Mouse (Mus musculus): Measurements from ENCODE around the gene Aanat. TPM values are rescaled to one million over a fixed set of nuclear protein-coding genes. Genes with fewer than 3 reads are reported as not detected.

The Aanat gene
- not detected in 2 replicates for polyA plus RNA-seq (2014; fragmentation: Nextera tagmentation; extraction: Ambion mirVana)

DNA sequence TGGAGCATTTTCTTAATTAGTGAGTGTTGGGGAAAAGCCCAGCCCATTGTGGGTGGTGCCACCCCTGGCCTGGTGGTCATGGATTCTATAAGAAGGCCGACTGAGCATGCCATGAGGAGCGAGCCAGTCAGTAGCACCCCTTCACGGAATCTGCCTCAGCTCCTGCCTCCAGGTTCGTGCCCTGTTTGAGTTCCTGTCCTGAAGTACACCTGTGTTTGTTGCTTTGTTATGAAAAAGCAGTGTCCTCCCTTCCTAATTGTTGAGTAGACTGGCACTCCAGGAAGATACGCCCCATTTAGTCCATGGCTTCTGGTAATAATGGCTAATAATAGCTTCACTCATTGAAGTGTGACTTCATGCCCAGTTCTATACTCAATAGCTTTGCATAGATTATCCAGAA lies at the start of gene Aanat:
Gene Aanat (plus strand): TSS at position 123 of the 400 bp plus-strand sequence.
- Histone ChIP-seq H3K4me3 (ENCODE audit: low read depth, low read length) (no peak within 1 kb of the TSS), H3K36me3 (ENCODE audit: control insufficient read depth, insufficient read depth, low read length) (no peaks in the 10 kb centered on the region), H3K27ac (ENCODE audit: low read length) (no peak within 1 kb of the TSS), H3K9ac (replicated peaks; ENCODE audit: low read depth, low read length) (no peak within 1 kb of the TSS), H3K4me2 (replicated peaks; ENCODE audit: low read depth, low read length) (no peak within 1 kb of the TSS), H3K4me1 (ENCODE audit: control insufficient read depth, insufficient read depth, low read length) (peaks cover 4% of the 10 kb centered on the region; the same call in 1 of the 2 replicates), H3K27me3 (ENCODE audit: control insufficient read depth, insufficient read depth, low read length) (no peaks in the 10 kb centered on the region), H3K9me3 (ENCODE audit: control insufficient read depth, low read depth, low read length) (no peaks in the 10 kb centered on the region)
- WGBS: 65% methylated on average over 5 of the region's 5 CpGs
- ATAC-seq (ENCODE audit: insufficient number of reproducible peaks, insufficient read depth, low FRiP score, low read depth): no peak

DNA sequence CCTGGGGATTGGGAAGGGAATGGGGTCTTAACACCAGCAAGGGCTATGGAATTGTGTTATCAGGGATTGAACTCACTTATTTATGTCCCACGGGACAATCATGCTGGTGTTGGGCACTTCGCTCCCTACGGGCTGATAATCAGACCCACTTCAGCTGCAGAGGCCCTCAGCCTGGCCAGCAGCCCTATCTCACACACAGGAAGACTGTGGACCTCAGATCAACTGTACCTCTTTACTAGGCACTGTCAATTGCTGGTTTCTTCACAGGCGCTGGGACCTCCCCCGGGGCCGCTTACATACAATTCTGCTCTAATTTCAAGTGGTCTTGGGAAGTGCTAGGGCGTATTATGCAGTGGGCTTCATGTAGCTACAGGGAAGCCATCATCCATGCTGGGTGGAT lies 49.5 kb upstream of the Aanat start:
- Histone ChIP-seq H3K9me3 (ENCODE audit: control insufficient read depth, low read depth, low read length) (no peaks in the 10 kb centered on the region), H3K9ac (replicated peaks; ENCODE audit: low read depth, low read length) (no peak overlapping the region), H3K4me2 (replicated peaks; ENCODE audit: low read depth, low read length) (no peak overlapping the region), H3K27me3 (ENCODE audit: control insufficient read depth, insufficient read depth, low read length) (0 out of 2 replicates have a peak, but pooled peaks cover 2% of the 10 kb centered on the region), H3K27ac (ENCODE audit: low read length) (no peak overlapping the region), H3K4me1 (ENCODE audit: control insufficient read depth, insufficient read depth, low read length) (peaks cover 14% of the 10 kb centered on the region), H3K36me3 (ENCODE audit: control insufficient read depth, insufficient read depth, low read length) (peaks cover 34% of the 10 kb centered on the region), H3K4me3 (ENCODE audit: low read depth, low read length) (no peak overlapping the region)
- no peak for ATAC-seq (ENCODE audit: insufficient number of reproducible peaks, insufficient read depth, low FRiP score, low read depth)
- WGBS: 87% methylated on average over 7 of the region's 7 CpGs

DNA sequence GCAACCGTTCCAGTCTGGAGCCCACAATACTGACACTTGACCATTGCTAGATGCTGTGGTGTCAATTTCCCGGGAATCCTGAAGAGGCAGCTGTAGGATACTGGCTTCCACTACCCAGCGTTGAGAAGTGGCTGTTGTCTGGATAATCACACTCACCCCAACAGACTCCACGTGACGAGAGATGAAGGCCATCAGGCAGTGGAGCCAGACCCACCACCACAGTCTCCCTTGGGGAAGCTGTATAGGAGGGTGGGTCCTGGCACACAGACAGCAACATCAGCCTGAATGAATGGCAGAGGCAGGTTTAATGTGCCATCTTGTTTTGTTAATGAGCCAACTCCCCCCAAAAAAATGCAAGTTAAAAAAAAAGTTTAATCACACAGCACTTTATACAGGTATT lies 48.8 kb upstream of the Aanat start:
- Histone ChIP-seq H3K4me1 (ENCODE audit: control insufficient read depth, insufficient read depth, low read length) (peaks cover 9% of the 10 kb centered on the region), H3K9ac (replicated peaks; ENCODE audit: low read depth, low read length) (no peak overlapping the region), H3K4me2 (replicated peaks; ENCODE audit: low read depth, low read length) (no peak overlapping the region), H3K4me3 (ENCODE audit: low read depth, low read length) (no peak overlapping the region), H3K36me3 (ENCODE audit: control insufficient read depth, insufficient read depth, low read length) (peaks cover 40% of the 10 kb centered on the region), H3K9me3 (ENCODE audit: control insufficient read depth, low read depth, low read length) (no peaks in the 10 kb centered on the region), H3K27me3 (ENCODE audit: control insufficient read depth, insufficient read depth, low read length) (0 out of 2 replicates have a peak, but pooled peaks cover under 1% of the 10 kb centered on the region), H3K27ac (ENCODE audit: low read length) (no peak overlapping the region)
- no peak for ATAC-seq (ENCODE audit: insufficient number of reproducible peaks, insufficient read depth, low FRiP score, low read depth)
- WGBS: 72% methylated on average over 5 of the region's 5 CpGs

DNA sequence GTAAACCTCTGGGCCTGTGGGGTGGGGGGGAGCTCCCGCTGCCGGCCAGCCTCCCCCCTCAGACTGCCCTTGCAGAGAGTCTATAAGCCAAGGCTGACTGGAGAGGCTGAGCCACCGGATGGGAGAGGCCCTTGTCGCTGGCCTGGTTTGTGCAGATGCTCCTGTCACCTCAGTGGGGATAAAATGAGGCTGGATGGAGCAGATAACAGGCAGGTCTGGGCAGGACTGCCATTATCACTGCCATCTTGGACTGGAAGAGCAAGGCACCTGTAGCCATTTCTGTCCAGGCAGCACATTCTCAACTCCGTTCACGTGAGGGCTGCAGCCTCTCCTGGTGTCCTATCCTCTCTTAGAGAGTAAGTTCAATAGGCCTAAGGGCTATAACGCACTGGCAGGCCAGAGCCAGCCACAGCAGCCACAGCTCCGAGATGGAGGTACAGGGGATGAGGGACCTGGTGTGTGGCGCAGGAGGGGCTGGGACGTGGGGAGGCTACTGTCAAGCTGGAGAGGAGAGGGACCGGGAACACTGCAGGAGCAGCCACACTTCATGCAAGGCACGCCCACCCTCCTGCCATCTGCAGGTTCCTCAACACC lies 48.0 kb upstream of the Aanat start:
- Histone ChIP-seq H3K9me3 (ENCODE audit: control insufficient read depth, low read depth, low read length) (no peaks in the 10 kb centered on the region), H3K27ac (ENCODE audit: low read length) (no peak overlapping the region), H3K4me2 (replicated peaks; ENCODE audit: low read depth, low read length) (no peak overlapping the region), H3K4me1 (ENCODE audit: control insufficient read depth, insufficient read depth, low read length) (peaks cover 6% of the 10 kb centered on the region; the same call in 1 of the 2 replicates), H3K4me3 (ENCODE audit: low read depth, low read length) (no peak overlapping the region), H3K36me3 (ENCODE audit: control insufficient read depth, insufficient read depth, low read length) (peaks cover 47% of the 10 kb centered on the region), H3K9ac (replicated peaks; ENCODE audit: low read depth, low read length) (no peak overlapping the region), H3K27me3 (ENCODE audit: control insufficient read depth, insufficient read depth, low read length) (no peaks in the 10 kb centered on the region)
- 83% methylated on average over 12 of the region's 12 CpGs for WGBS
- no peak for ATAC-seq (ENCODE audit: insufficient number of reproducible peaks, insufficient read depth, low FRiP score, low read depth)

DNA sequence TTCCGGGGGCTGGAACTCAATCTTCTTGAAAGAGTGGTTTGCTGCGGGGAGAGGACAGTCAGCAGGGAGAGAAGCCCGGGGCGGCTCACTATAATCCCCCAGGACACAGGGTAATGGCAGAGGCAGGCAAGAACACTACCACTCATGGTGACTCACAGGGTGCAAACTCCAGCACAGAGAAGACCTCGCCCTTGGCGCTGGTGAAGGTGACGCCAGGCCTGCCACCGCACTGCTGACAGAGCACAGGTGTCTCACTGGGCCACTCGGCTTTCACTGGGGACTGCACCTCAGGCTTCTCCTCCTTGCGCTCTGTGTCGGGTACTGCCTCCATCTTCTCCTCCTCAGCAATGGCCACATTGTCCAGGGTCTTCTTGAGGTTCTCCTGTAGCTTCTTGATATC lies 45.0 kb upstream of the Aanat start:
- ATAC-seq (ENCODE audit: insufficient number of reproducible peaks, insufficient read depth, low FRiP score, low read depth): no peak
- Histone ChIP-seq H3K27me3 (ENCODE audit: control insufficient read depth, insufficient read depth, low read length) (no peaks in the 10 kb centered on the region), H3K4me1 (ENCODE audit: control insufficient read depth, insufficient read depth, low read length) (no peaks in the 10 kb centered on the region), H3K36me3 (ENCODE audit: control insufficient read depth, insufficient read depth, low read length) (peaks cover 64% of the 10 kb centered on the region), H3K4me3 (ENCODE audit: low read depth, low read length) (no peak overlapping the region), H3K27ac (ENCODE audit: low read length) (no peak overlapping the region), H3K4me2 (replicated peaks; ENCODE audit: low read depth, low read length) (no peak overlapping the region), H3K9me3 (ENCODE audit: control insufficient read depth, low read depth, low read length) (no peaks in the 10 kb centered on the region), H3K9ac (replicated peaks; ENCODE audit: low read depth, low read length) (no peak overlapping the region)
- 96% methylated on average over 11 of the region's 11 CpGs for WGBS

DNA sequence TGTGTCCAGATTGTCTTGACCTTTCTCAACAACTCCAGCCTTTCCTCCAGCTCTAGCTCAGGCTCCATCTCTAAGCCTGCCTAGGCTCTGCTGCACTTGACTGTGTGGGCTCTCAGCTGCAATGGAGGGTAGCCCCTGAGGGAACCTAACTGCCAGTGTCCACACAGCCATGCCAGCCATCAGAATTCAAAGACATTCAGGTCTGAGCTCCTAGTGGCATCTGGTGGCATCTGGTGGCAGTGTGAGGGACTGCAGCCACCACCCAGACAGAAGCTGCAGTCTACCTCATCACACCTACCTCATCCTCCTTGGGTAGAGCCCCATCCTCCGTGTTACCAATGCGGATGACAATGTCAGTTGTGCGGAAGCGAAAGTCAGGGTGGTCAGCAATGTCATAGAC lies 43.1 kb upstream of the Aanat start:
- no peak overlapping the region for H3K4me3 ChIP-seq (ENCODE audit: low read depth, low read length)
- H3K36me3 ChIP-seq (ENCODE audit: control insufficient read depth, insufficient read depth, low read length): peaks cover 62% of the 10 kb centered on the region
- no peaks in the 10 kb centered on the region for H3K9me3 ChIP-seq (ENCODE audit: control insufficient read depth, low read depth, low read length)
- no peak overlapping the region for H3K9ac ChIP-seq (replicated peaks; ENCODE audit: low read depth, low read length)
- no peak overlapping the region for H3K4me2 ChIP-seq (replicated peaks; ENCODE audit: low read depth, low read length)
- ATAC-seq (ENCODE audit: insufficient number of reproducible peaks, insufficient read depth, low FRiP score, low read depth): no peak
- H3K4me1 ChIP-seq (ENCODE audit: control insufficient read depth, insufficient read depth, low read length): no peaks in the 10 kb centered on the region
- H3K27ac ChIP-seq (ENCODE audit: low read length): no peak overlapping the region
- 87% methylated on average over 4 of the region's 4 CpGs for WGBS
- no peaks in the 10 kb centered on the region for H3K27me3 ChIP-seq (ENCODE audit: control insufficient read depth, insufficient read depth, low read length)

DNA sequence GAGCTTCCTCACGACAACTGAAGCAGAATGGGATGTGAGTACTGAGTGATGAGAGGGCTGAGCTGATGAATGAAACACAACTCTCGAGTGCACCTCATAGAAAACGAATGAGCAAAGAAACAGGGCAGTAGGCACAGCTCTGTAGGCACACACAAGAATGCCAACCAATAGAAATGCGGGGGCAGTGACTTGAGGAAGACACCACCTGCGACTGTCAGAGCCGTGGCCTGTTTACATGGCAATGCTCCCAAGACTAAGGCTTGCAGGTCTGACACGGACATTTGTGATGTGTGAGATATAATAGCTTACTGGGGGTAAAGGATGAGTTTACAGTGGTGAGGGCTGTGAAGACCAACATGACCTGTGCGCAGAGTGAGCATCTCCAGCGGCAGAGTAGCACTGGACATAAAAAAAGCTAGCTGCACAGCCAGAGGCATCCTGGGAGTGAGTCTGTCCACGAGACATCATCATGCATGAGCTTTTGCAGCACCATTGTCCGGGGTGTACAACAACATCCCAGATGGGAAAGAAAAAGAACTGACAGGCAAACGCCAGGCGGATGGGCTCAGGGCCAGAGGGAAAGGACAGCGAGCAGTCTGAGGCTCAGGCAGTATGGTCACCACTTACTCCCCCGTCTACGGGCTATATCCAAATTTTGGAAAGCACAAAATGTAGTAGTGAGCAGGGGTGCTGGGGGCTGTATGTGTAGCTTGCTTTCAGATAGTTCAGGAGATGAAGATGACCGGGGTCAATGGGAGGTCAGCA lies 38.8 kb upstream of the Aanat start:
- Histone ChIP-seq H3K4me1 (ENCODE audit: control insufficient read depth, insufficient read depth, low read length) (peaks cover 18% of the 10 kb centered on the region), H3K4me2 (replicated peaks; ENCODE audit: low read depth, low read length) (no peak overlapping the region), H3K9me3 (ENCODE audit: control insufficient read depth, low read depth, low read length) (no peaks in the 10 kb centered on the region), H3K9ac (replicated peaks; ENCODE audit: low read depth, low read length) (no peak overlapping the region), H3K36me3 (ENCODE audit: control insufficient read depth, insufficient read depth, low read length) (peaks cover 22% of the 10 kb centered on the region), H3K27ac (ENCODE audit: low read length) (no peak overlapping the region), H3K4me3 (ENCODE audit: low read depth, low read length) (no peak overlapping the region), H3K27me3 (ENCODE audit: control insufficient read depth, insufficient read depth, low read length) (no peaks in the 10 kb centered on the region)
- WGBS: 79% methylated on average over 17 of the region's 17 CpGs
- no peak for ATAC-seq (ENCODE audit: insufficient number of reproducible peaks, insufficient read depth, low FRiP score, low read depth)

DNA sequence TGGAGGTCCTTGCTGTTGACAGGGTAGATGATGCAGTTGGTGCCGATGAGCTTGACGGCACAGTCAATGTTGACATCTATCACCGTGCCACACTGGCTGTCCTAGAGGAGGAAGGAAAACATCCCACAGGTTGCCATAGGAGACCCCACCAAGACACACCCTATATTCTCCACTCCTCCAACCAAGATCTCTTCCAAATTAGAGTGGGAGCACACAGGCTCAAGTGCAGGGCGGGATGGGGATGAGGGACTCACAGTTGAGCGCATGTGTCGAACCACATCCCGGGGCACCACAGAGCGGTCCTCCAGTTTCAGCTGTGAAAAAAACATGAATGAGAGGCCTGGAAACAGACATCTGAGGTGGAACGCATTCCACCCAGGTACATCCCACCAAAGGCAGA lies 37.5 kb upstream of the Aanat start:
- H3K9ac ChIP-seq (replicated peaks; ENCODE audit: low read depth, low read length): no peak overlapping the region
- H3K9me3 ChIP-seq (ENCODE audit: control insufficient read depth, low read depth, low read length): no peaks in the 10 kb centered on the region
- no peak for ATAC-seq (ENCODE audit: insufficient number of reproducible peaks, insufficient read depth, low FRiP score, low read depth)
- WGBS: 96% methylated on average over 9 of the region's 9 CpGs
- peaks cover 18% of the 10 kb centered on the region for H3K4me1 ChIP-seq (ENCODE audit: control insufficient read depth, insufficient read depth, low read length)
- peaks cover 14% of the 10 kb centered on the region for H3K36me3 ChIP-seq (ENCODE audit: control insufficient read depth, insufficient read depth, low read length)
- no peak overlapping the region for H3K27ac ChIP-seq (ENCODE audit: low read length)
- no peaks in the 10 kb centered on the region for H3K27me3 ChIP-seq (ENCODE audit: control insufficient read depth, insufficient read depth, low read length)
- H3K4me2 ChIP-seq (replicated peaks; ENCODE audit: low read depth, low read length): no peak overlapping the region
- H3K4me3 ChIP-seq (ENCODE audit: low read depth, low read length): no peak overlapping the region

Measured in stomach, embryonic 14.5 days (tissue).